Mouse (Mus musculus) CH12.LX (cell line): ENCODE results near the gene Fah. TPM values are rescaled to one million over a fixed set of nuclear protein-coding genes. Genes with fewer than 3 reads are reported as not detected.

Experiments used
- DNase-seq: peaks from one replicate; pipeline ENCODE4 v3.0.0-alpha.2; 2013; ENCODE audit errors: extremely low read depth
- H3K27ac ChIP-seq: 2 replicates; pipeline ENCODE4 v1.5.1; 2012; ENCODE audit warnings: low read depth, mild to moderate bottlenecking, control low read depth, moderate library complexity; ENCODE audit not compliant: insufficient read depth
- H3K27me3 ChIP-seq: replicated peaks from 2 replicates; pipeline ENCODE3; 2012; ENCODE audit warnings: inconsistent platforms
- H3K36me3 ChIP-seq, 2 experiments: replicated peaks in 1 of 2; 2 replicates each; pipeline versions ENCODE3 to v1.6.1; 2012; ENCODE audit warnings: inconsistent platforms in 1 of 2, low read length in 1 of 2, mild to moderate bottlenecking in 1 of 2, mixed read lengths in 1 of 2, moderate library complexity in 1 of 2; ENCODE audit not compliant: control insufficient read depth in 1 of 2, insufficient read depth in 1 of 2
- H3K4me1 ChIP-seq, 2 experiments: 2 replicates each; pipeline ENCODE4 v1.6.1; 2012; ENCODE audit warnings: inconsistent platforms in 1 of 2, moderate library complexity in 1 of 2; ENCODE audit not compliant: insufficient read depth in 2 of 2, control insufficient read depth in 1 of 2
- H3K4me2 ChIP-seq: 2 replicates; pipeline ENCODE4 v1.6.1; 2012; ENCODE audit warnings: low read depth, mild to moderate bottlenecking, control low read depth; ENCODE audit not compliant: poor library complexity, insufficient read depth, severe bottlenecking
- H3K4me3 ChIP-seq, 3 experiments: fragments of 150-350 bp in 1 of 3; sonication (generic) in 1 of 3; replicated peaks in 1 of 3; 2 replicates each; pipeline versions ENCODE3 to v1.5.1; 2011 to 2012; ENCODE audit warnings: low read depth in 2 of 3, low read length in 2 of 3, mild to moderate bottlenecking in 2 of 3, moderate library complexity in 2 of 3, control low read depth in 1 of 3, improper control_type of control experiment in 1 of 3, inconsistent platforms in 1 of 3, mixed read lengths in 1 of 3; ENCODE audit not compliant: poor library complexity in 1 of 3
- H3K79me2 ChIP-seq: replicated peaks from 2 replicates; pipeline ENCODE4 v1.6.1; 2012; ENCODE audit warnings: mild to moderate bottlenecking, moderate library complexity; ENCODE audit not compliant: control insufficient read depth, poor library complexity, insufficient read depth, severe bottlenecking; ENCODE audit errors: extremely low read depth
- H3K9ac ChIP-seq: 2 replicates; pipeline ENCODE4 v1.6.1; 2012; ENCODE audit warnings: low read depth, mild to moderate bottlenecking, control low read depth, moderate library complexity; ENCODE audit not compliant: insufficient read depth
- H3K9me3 ChIP-seq: replicated peaks from 2 replicates; pipeline ENCODE3; 2012; ENCODE audit warnings: low read length, inconsistent platforms, mixed read lengths
- BHLHE40 ChIP-seq: IDR thresholded peaks from 2 replicates; pipeline ENCODE4 v1.6.1; 2011; ENCODE audit warnings: mild to moderate bottlenecking, low read depth, low read length, improper control_type of control experiment
- CHD1 ChIP-seq: IDR thresholded peaks from 2 replicates; pipeline ENCODE4 v1.6.1; 2012; ENCODE audit warnings: low read depth, low read length, improper control_type of control experiment, inconsistent platforms
- CHD2 ChIP-seq: IDR thresholded peaks from 2 replicates; pipeline ENCODE4 v1.6.1; 2011; ENCODE audit warnings: low read length, improper control_type of control experiment
- E2F4 ChIP-seq: IDR thresholded peaks from 2 replicates; pipeline ENCODE4 v1.6.1; 2011; ENCODE audit warnings: low read depth, low read length, improper control_type of control experiment; ENCODE audit not compliant: insufficient replicate concordance
- ELF1 ChIP-seq: IDR thresholded peaks from 2 replicates; pipeline ENCODE4 v1.6.1; 2014; ENCODE audit warnings: low read depth, mild to moderate bottlenecking, inconsistent platforms, low read length, improper control_type of control experiment
- EP300 ChIP-seq: IDR thresholded peaks from 2 replicates; pipeline ENCODE4 v1.6.1; 2011; ENCODE audit warnings: low read length, improper control_type of control experiment
- ETS1 ChIP-seq: conservative IDR thresholded peaks from 2 replicates; pipeline ENCODE4 v1.6.1; 2012; ENCODE audit warnings: low read depth, mild to moderate bottlenecking, inconsistent platforms, low read length, improper control_type of control experiment, moderate library complexity
- GABPA ChIP-seq: IDR thresholded peaks from 2 replicates; pipeline ENCODE4 v1.6.1; 2012; ENCODE audit warnings: low read depth, low read length, improper control_type of control experiment, inconsistent platforms; ENCODE audit not compliant: insufficient replicate concordance
- HCFC1 ChIP-seq: IDR thresholded peaks from 2 replicates; pipeline ENCODE4 v1.6.1; 2012; ENCODE audit warnings: low read depth, mild to moderate bottlenecking, inconsistent platforms, low read length, improper control_type of control experiment
- IRF4 ChIP-seq: IDR thresholded peaks from 2 replicates; pipeline ENCODE4 v1.6.1; 2014; ENCODE audit warnings: low read depth, mild to moderate bottlenecking, inconsistent platforms, low read length, improper control_type of control experiment
- JUN ChIP-seq: IDR thresholded peaks from 2 replicates; pipeline ENCODE4 v1.6.1; 2011; ENCODE audit warnings: low read depth, mild to moderate bottlenecking, low read length, improper control_type of control experiment, moderate library complexity; ENCODE audit not compliant: insufficient read depth
- JUND ChIP-seq: conservative IDR thresholded peaks from 2 replicates; pipeline ENCODE4 v1.6.1; 2011; ENCODE audit warnings: low read depth, low read length, improper control_type of control experiment
- MAX ChIP-seq: IDR thresholded peaks from 2 replicates; pipeline ENCODE4 v1.6.1; 2011; ENCODE audit warnings: low read length, improper control_type of control experiment
- MAZ ChIP-seq: IDR thresholded peaks from 2 replicates; pipeline ENCODE4 v1.6.1; 2012; ENCODE audit warnings: low read depth, mild to moderate bottlenecking, inconsistent platforms, low read length, improper control_type of control experiment, moderate library complexity
- MEF2A ChIP-seq: IDR thresholded peaks from 2 replicates; pipeline ENCODE4 v1.6.1; 2014; ENCODE audit warnings: low read depth, mild to moderate bottlenecking, inconsistent platforms, low read length, improper control_type of control experiment, borderline replicate concordance
- MXI1 ChIP-seq: IDR thresholded peaks from 2 replicates; pipeline ENCODE4 v1.6.1; 2011; ENCODE audit warnings: mild to moderate bottlenecking, low read depth, low read length, improper control_type of control experiment
- NELFE ChIP-seq: IDR thresholded peaks from 2 replicates; pipeline ENCODE4 v1.6.1; 2011; ENCODE audit warnings: low read depth, low read length, improper control_type of control experiment
- NRF1 ChIP-seq: IDR thresholded peaks from 2 replicates; pipeline ENCODE4 v1.6.1; 2014; ENCODE audit warnings: low read depth, mild to moderate bottlenecking, inconsistent platforms, low read length, improper control_type of control experiment, moderate library complexity
- POLR2A ChIP-seq: IDR thresholded peaks from 2 replicates; pipeline ENCODE4 v1.6.1; 2011; ENCODE audit warnings: low read depth, mild to moderate bottlenecking, improper control_type of control experiment, low read length
- POLR2AphosphoS2 ChIP-seq: IDR thresholded peaks from 2 replicates; pipeline ENCODE4 v1.6.1; 2011; ENCODE audit warnings: low read depth, low read length, improper control_type of control experiment
- RAD21 ChIP-seq: IDR thresholded peaks from 2 replicates; pipeline ENCODE4 v1.6.1; 2011; ENCODE audit warnings: low read depth, mild to moderate bottlenecking, low read length, improper control_type of control experiment, moderate library complexity
- RCOR1 ChIP-seq: conservative IDR thresholded peaks from 2 replicates; pipeline ENCODE4 v1.6.1; 2012; ENCODE audit warnings: low read depth, mild to moderate bottlenecking, inconsistent platforms, low read length, improper control_type of control experiment
- SIN3A ChIP-seq: IDR thresholded peaks from 2 replicates; pipeline ENCODE4 v1.6.1; 2012; ENCODE audit warnings: low read length, improper control_type of control experiment, inconsistent platforms
- TBP ChIP-seq: conservative IDR thresholded peaks from 2 replicates; pipeline ENCODE4 v1.6.1; 2011; ENCODE audit warnings: low read depth, low read length, improper control_type of control experiment
- UBTF ChIP-seq: IDR thresholded peaks from 2 replicates; pipeline ENCODE4 v1.6.1; 2012; ENCODE audit warnings: low read depth, mild to moderate bottlenecking, inconsistent platforms, low read length, improper control_type of control experiment, moderate library complexity
- USF1 ChIP-seq: IDR thresholded peaks from 2 replicates; pipeline ENCODE4 v1.6.1; 2014; ENCODE audit warnings: low read depth, mild to moderate bottlenecking, inconsistent platforms, low read length, improper control_type of control experiment
- ZC3H11A ChIP-seq: IDR thresholded peaks from 2 replicates; pipeline ENCODE4 v1.6.1; 2012; ENCODE audit warnings: low read depth, mild to moderate bottlenecking, inconsistent platforms, low read length, improper control_type of control experiment
- ZKSCAN1 ChIP-seq: IDR thresholded peaks from 2 replicates; pipeline ENCODE4 v1.6.1; 2012; ENCODE audit warnings: low read depth, inconsistent platforms, low read length, improper control_type of control experiment, borderline replicate concordance
- ZMIZ1 ChIP-seq: IDR thresholded peaks from 2 replicates; pipeline ENCODE4 v1.6.1; 2012; ENCODE audit warnings: low read depth, mild to moderate bottlenecking, inconsistent platforms, low read length, improper control_type of control experiment
- dilution Hi-C: fragments of 300-500 bp; cut with MboI; formaldehyde crosslinking; loops from 2 replicates; pipeline ENCODE4 v1.14.3; 2020; ENCODE audit warnings: low sequenced_read_pairs; ENCODE audit not compliant: extremely low pct_unique_long_range_greater_than_20kb, extremely low pct_ligation_motif_present
- in situ Hi-C: fragments of 300-500 bp; cut with MboI; formaldehyde crosslinking; loops from 3 replicates; pipeline ENCODE4 v1.14.3; 2019; ENCODE audit warnings: low sequenced_read_pairs, low pct_ligation_motif_present, low pct_unique_long_range_greater_than_20kb, mixed read lengths
- polyA plus RNA-seq: library from polyadenylated mRNA; unstranded; fragments of >175 nt; gene quantifications from 2 replicates; pipeline ENCODE4 v1.2.1, GENCODE M21; 2012; ENCODE audit warnings: low read depth; ENCODE audit not compliant: insufficient read length
- total RNA-seq, 2 experiments: library from RNA; depleted of rRNA; stranded (reverse); fragments of 300-350 nt in 1 of 2; fragments of >200 nt in 1 of 2; gene quantifications; 2 replicates each; pipeline ENCODE4 v1.2.3; 2012 to 2014

The Fah gene
- total and polyA plus RNA-seq, 3 experiments: 128 to 203 (median 167) TPM

DNA sequence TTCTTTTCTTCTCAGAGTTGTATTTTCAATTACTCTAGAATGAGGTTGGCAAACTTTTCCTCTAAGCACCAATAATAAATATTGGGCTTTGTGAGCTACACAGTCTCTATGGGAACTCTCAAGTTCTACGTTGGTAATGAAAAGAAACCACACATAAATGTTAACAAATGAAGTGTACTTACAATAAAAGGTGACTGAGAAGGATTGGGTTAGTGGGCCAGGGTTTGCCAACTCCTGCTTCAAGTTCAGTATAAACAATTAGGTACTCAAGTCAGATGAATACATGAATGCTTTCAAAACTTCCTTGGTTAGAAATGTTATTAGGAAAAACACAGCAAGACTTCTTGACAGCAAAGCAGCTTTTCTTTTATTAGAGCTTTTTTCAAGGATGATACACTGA is 39.7 kb upstream of the Fah start:
- H3K4me1 ChIP-seq: peaks cover 0 to 4% of the 10 kb centered on the region in 2 experiments; a peak in 1 of 4 replicates
- DNase-seq: no peak
- H3K36me3 ChIP-seq: peaks cover 5 to 43% of the 10 kb centered on the region in 2 experiments
- H3K79me2 ChIP-seq: peaks cover 11% of the 10 kb centered on the region; the same call in 1 of the 2 replicates
- H3K4me2 ChIP-seq: no peak overlapping the region
- TF ChIP-seq NRF1 (no peak), ETS1 (no peak), RCOR1 (no peak), MEF2A (no peak), BHLHE40 (no peak), SIN3A (no peak), ZKSCAN1 (no peak), CHD2 (no peak), EP300 (no peak), JUND (no peak), GABPA (no peak), POLR2AphosphoS2 (no peak), UBTF (no peak), ELF1 (no peak), MXI1 (no peak), JUN (no peak), IRF4 (no peak), USF1 (no peak), MAZ (no peak), RAD21 (no peak)
- H3K4me3 ChIP-seq: no peak overlapping the region
- dilution Hi-C loops (no loop called here), in situ Hi-C loops (no loop called here)
- no peaks in the 10 kb centered on the region for H3K9me3 ChIP-seq
- no peak overlapping the region for H3K9ac ChIP-seq
- H3K27ac ChIP-seq: no peak overlapping the region
- H3K27me3 ChIP-seq: no peaks in the 10 kb centered on the region

DNA sequence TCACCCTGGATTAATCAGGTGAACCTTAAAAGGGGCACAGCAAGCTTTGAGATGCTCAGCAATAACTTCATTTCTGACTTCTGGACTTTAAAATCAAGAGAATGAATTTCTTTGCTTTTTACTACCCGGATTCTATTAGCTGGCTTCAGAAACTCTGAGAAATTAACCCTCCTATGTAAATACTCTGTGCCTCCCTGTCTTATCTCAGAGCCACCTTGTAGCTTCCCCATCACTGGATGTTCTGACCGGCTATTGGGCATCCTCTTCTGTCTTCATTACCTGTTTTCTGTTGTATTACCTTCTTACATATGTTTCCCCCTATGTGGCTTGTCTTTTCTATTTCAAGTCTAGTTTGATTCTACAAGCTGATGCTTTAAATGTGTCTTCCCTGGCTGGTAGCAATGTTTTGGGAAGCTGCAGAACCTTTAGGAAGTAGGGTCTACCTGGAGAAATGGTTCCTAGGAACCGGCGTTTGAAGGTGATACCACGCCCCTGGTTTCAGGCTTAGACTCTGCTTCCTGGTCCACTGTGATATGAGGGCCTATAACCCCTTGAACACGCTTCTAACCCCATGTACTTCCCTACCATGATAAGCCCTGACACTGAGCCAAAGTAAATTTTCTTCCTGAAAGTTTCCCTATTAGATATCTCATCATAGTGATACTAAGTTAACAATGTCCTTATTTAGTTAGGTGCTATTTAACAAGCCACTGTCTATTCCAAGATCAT is 36.9 kb upstream of the Fah start:
- Histone ChIP-seq H3K36me3 (peaks cover 0 to 31% of the 10 kb centered on the region in 2 experiments), H3K4me1 (peaks cover 3 to 20% of the 10 kb centered on the region in 2 experiments; a peak in 2 of 4 replicates)

More for the DNA sequence above, 36.9 kb upstream of the Fah start:
- no peak for TF ChIP-seq TBP
- no peak for TF ChIP-seq HCFC1
- no peak for TF ChIP-seq ELF1
- TF ChIP-seq ZC3H11A: no peak
- no peak for TF ChIP-seq JUN
- TF ChIP-seq USF1: no peak
- TF ChIP-seq CHD1: no peak
- no peak for TF ChIP-seq NELFE
- TF ChIP-seq UBTF: no peak
- no peak for TF ChIP-seq RCOR1
- no peak for TF ChIP-seq MAX
- no peak for TF ChIP-seq POLR2A
- TF ChIP-seq E2F4: no peak
- no peak for TF ChIP-seq ZMIZ1
- no peak for TF ChIP-seq MXI1
- no peak for TF ChIP-seq SIN3A
- TF ChIP-seq, all 38 proteins: peak for 0
- H3K27me3 ChIP-seq: no peaks in the 10 kb centered on the region
- dilution Hi-C loops (no loop called here), in situ Hi-C loops (no loop called here)
- DNase-seq: no peak
- peaks cover 12% of the 10 kb centered on the region; the same call in 1 of the 2 replicates for H3K79me2 ChIP-seq
- no peak overlapping the region for H3K4me3 ChIP-seq
- no peak overlapping the region for H3K27ac ChIP-seq
- H3K9ac ChIP-seq: no peak overlapping the region
- H3K4me2 ChIP-seq: no peak overlapping the region
- H3K9me3 ChIP-seq: no peaks in the 10 kb centered on the region
